Mouse (Mus musculus) heart, embryonic 13.5 days (tissue): ENCODE data around the gene Sh3gl3. TPM values are rescaled to one million over a fixed set of nuclear protein-coding genes. Genes with fewer than 3 reads are reported as not detected.

ENCODE experiments used
- ATAC-seq: fragments of 200-750 bp; cut with Nextera tagmentation; 2 replicates; pipeline ENCODE4 v1.8.0; 2017; ENCODE audit warnings: moderate TSS enrichment; ENCODE audit not compliant: insufficient number of reproducible peaks, low FRiP score, low TSS enrichment; ENCODE audit errors: extremely low read depth
- H3K27ac ChIP-seq: fragments of 300-500 bp; sonication (generic); replicated peaks from 2 replicates; pipeline ENCODE4 v1.5.1; 2015; ENCODE audit warnings: moderate library complexity, mild to moderate bottlenecking, inconsistent platforms
- H3K27me3 ChIP-seq: fragments of 300-500 bp; sonication (generic); replicated peaks from 2 replicates; pipeline ENCODE4 v1.6.1; 2015; ENCODE audit warnings: mild to moderate bottlenecking, inconsistent platforms
- H3K36me3 ChIP-seq: fragments of 300-500 bp; sonication (generic); 2 replicates; pipeline ENCODE4 v1.6.1; 2015; ENCODE audit warnings: mild to moderate bottlenecking, inconsistent platforms
- H3K4me1 ChIP-seq: fragments of 300-500 bp; sonication (generic); 2 replicates; pipeline ENCODE4 v1.6.1; 2015; ENCODE audit warnings: inconsistent platforms
- H3K4me2 ChIP-seq: fragments of 300-500 bp; sonication (generic); 2 replicates; pipeline ENCODE4 v1.6.1; 2015; ENCODE audit warnings: inconsistent platforms, mild to moderate bottlenecking, moderate library complexity
- H3K4me3 ChIP-seq: fragments of 300-500 bp; sonication (generic); 2 replicates; pipeline ENCODE4 v1.5.1; 2015; ENCODE audit warnings: moderate library complexity, mild to moderate bottlenecking, inconsistent platforms
- H3K9ac ChIP-seq: fragments of 300-500 bp; sonication (generic); 2 replicates; pipeline ENCODE4 v1.6.1; 2015; ENCODE audit warnings: inconsistent platforms, mild to moderate bottlenecking, moderate library complexity
- H3K9me3 ChIP-seq: fragments of 300-500 bp; sonication (generic); 2 replicates; pipeline ENCODE4 v1.6.1; 2016; ENCODE audit warnings: inconsistent platforms
- WGBS: fragments of 180-500 bp; shearing (Covaris S2); methylation state at CpG from one replicate; pipeline ENCODE4 v1.1.7; 2015; ENCODE audit warnings: mixed read lengths; 5-methylcytosine and 5-hydroxymethylcytosine counted together
- polyA plus RNA-seq: library from polyadenylated mRNA; unstranded; fragments of >200 nt; fragmentation: Nextera tagmentation; extraction: Ambion mirVana; gene quantifications from 2 replicates; pipeline ENCODE4 v1.2.1, GENCODE M21; 2015

Sh3gl3 gene
- polyA plus RNA-seq, 1 experiment from 2014 or later: 5.4 TPM

DNA sequence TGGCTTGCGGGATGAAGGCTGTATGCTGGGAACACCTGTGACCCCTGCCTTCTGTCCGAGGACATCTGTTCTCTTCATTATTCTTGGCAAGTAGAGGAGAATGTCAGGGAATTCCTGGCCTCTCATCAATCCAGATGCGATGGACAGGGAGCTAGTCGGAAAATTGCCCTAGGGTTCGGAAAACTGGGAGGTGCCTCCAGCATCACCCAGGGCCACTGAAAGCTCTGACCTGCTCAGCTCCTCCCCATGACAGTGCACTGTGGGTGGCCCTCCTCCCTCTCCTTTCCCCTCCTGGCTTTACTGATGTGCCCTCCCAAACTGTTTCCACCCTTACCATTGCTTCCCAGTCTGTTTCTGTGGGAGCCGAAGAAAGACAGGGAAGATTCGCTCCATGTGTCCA is 29.5 kb downstream of the Sh3gl3 start:
- 67% methylated on average over 7 of the region's 7 CpGs for WGBS
- no peak for ATAC-seq
- H3K27me3 ChIP-seq: no peaks in the 10 kb centered on the region
- H3K27ac ChIP-seq: no peak overlapping the region
- no peak overlapping the region for H3K9ac ChIP-seq
- peaks cover 10% of the 10 kb centered on the region for H3K4me1 ChIP-seq
- no peaks in the 10 kb centered on the region for H3K9me3 ChIP-seq
- no peaks in the 10 kb centered on the region for H3K36me3 ChIP-seq
- H3K4me3 ChIP-seq: no peak overlapping the region
- no peak overlapping the region for H3K4me2 ChIP-seq

GRCm38 (mm10) chr7:82204014-82204784 is 30.6 kb downstream of the Sh3gl3 start:
- Histone ChIP-seq H3K4me2 (0 out of 2 replicates have a peak overlapping the region, but pooled peaks have one; percentile 4), H3K36me3 (no peaks in the 10 kb centered on the region), H3K9me3 (no peaks in the 10 kb centered on the region), H3K9ac (no peak overlapping the region), H3K4me3 (no peak overlapping the region), H3K27ac (peak overlapping the region; percentile 24; the same call in 1 of the 2 replicates), H3K27me3 (no peaks in the 10 kb centered on the region), H3K4me1 (peaks cover 10% of the 10 kb centered on the region)
- WGBS: 45% methylated on average over 12 of the region's 12 CpGs
- no peak for ATAC-seq

DNA sequence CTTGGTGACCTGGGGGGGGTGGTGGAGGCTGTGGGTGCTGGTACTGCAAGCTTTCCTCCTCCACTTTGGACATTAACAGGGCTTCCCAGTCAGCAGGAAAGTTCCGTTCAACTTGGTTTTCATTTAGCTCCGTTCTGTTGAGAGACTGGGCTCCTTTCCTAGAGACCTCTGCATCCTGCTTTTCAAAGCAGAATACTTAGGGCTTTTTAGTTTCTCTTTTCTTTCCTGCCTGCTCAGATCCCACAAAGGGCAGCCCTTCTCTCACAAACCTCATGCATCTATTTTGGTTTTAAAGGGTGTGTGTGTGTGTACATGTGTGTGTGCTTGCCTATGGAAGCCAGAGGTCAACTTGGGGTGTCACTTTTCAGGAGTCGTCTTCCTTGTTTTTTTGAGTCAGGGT is 31.3 kb downstream of the Sh3gl3 start:
- Histone ChIP-seq H3K36me3 (no peaks in the 10 kb centered on the region), H3K27me3 (no peaks in the 10 kb centered on the region), H3K4me3 (no peak overlapping the region), H3K9me3 (no peaks in the 10 kb centered on the region), H3K27ac (peak overlapping the region; percentile 36; the same call in 1 of the 2 replicates), H3K9ac (no peak overlapping the region), H3K4me2 (no peak overlapping the region), H3K4me1 (peaks cover 10% of the 10 kb centered on the region)
- ATAC-seq: no peak
- WGBS: 72% methylated on average over 3 of the region's 3 CpGs

DNA sequence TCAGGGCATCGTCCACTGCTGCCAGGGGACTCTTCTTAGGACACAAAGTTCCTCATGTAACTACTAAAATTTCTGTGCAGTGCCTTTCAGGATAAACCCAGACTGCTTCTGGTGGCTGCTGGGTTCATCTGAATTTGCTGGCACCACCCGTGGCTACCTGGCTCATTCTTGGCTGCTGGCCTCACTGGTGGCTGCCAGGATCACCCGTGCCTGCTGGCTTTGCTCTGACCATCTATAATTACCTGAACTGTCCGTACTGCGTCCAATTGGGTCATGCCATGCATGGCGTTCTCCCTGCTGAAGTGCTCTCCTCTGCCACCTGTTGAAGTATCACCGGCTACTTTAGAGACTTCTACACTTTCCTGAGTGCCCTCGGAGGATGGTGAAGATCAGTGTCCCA is 33.1 kb downstream of the Sh3gl3 start:
- ATAC-seq: no peak
- H3K9ac ChIP-seq: no peak overlapping the region
- no peak overlapping the region for H3K4me3 ChIP-seq
- 78% methylated on average over 8 of the region's 8 CpGs for WGBS
- no peak overlapping the region for H3K27ac ChIP-seq
- H3K9me3 ChIP-seq: no peaks in the 10 kb centered on the region
- H3K4me2 ChIP-seq: no peak overlapping the region
- H3K27me3 ChIP-seq: no peaks in the 10 kb centered on the region
- H3K36me3 ChIP-seq: no peaks in the 10 kb centered on the region
- H3K4me1 ChIP-seq: peaks cover 10% of the 10 kb centered on the region

DNA sequence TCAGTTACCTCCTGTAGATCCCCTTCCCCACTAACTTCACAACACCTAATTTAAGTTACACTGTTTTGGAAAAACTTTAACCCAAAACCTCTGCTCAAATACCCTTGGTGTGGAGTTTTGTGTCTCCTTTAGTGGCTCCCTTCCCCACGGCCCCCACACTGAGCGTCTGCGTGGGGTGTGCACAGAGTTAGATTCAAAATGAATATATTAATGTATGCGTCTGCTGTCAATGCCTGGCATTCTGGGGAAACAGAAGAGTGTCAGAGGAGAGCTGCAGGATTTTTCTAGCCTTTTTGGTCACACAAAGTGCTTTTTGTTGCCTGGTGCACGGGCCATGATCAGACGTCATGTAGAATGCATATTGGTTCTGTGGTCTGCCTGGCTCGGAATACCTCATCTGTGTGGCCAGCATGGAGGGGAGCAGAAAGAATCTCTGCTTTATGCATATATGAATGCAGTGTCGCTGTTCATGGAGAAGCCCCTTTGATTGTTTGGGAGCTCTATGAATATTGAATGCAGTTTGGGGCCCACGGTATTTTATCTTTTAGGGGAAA is 47.8 kb downstream of the Sh3gl3 start:
- ATAC-seq: no peak
- Histone ChIP-seq H3K36me3 (no peaks in the 10 kb centered on the region), H3K4me1 (no peaks in the 10 kb centered on the region), H3K4me2 (no peak overlapping the region), H3K9ac (no peak overlapping the region), H3K4me3 (no peak overlapping the region), H3K27me3 (peaks cover 6% of the 10 kb centered on the region; the same call in 1 of the 2 replicates), H3K9me3 (no peaks in the 10 kb centered on the region), H3K27ac (no peak overlapping the region)
- 81% methylated on average over 9 of the region's 9 CpGs for WGBS

GRCm38 (mm10) chr7:82223906-82224846 is 50.5 kb downstream of the Sh3gl3 start:
- Histone ChIP-seq H3K27ac (no peak overlapping the region), H3K36me3 (no peaks in the 10 kb centered on the region), H3K9ac (no peak overlapping the region), H3K4me3 (no peak overlapping the region), H3K27me3 (peaks cover 6% of the 10 kb centered on the region; the same call in 1 of the 2 replicates), H3K4me2 (no peak overlapping the region), H3K9me3 (no peaks in the 10 kb centered on the region), H3K4me1 (no peaks in the 10 kb centered on the region)
- WGBS: 27% methylated on average over 10 of the region's 10 CpGs
- no peak for ATAC-seq

GRCm38 (mm10) chr7:82233201-82233600 is 59.6 kb downstream of the Sh3gl3 start:
- no peak overlapping the region for H3K27ac ChIP-seq
- 66% methylated on average over 7 of the region's 7 CpGs for WGBS

GRCm38 (mm10) chr7:82234010-82234897 is 60.6 kb downstream of the Sh3gl3 start:
- Histone ChIP-seq H3K36me3 (no peaks in the 10 kb centered on the region), H3K27ac (peak overlapping the region; percentile 48), H3K27me3 (no peaks in the 10 kb centered on the region), H3K4me1 (peaks cover 22% of the 10 kb centered on the region), H3K4me3 (no peak overlapping the region), H3K9me3 (no peaks in the 10 kb centered on the region), H3K9ac (no peak overlapping the region), H3K4me2 (no peak overlapping the region)
- peak; percentile 31; the same call in 1 of the 2 replicates for ATAC-seq
- WGBS: 32% methylated on average over 11 of the region's 11 CpGs

More at GRCm38 (mm10) chr7:82233201-82233600, 59.6 kb downstream of the Sh3gl3 start:
- H3K4me1 ChIP-seq: peaks cover 22% of the 10 kb centered on the region
- H3K4me2 ChIP-seq: no peak overlapping the region
- ATAC-seq: no peak
- no peak overlapping the region for H3K9ac ChIP-seq
- H3K9me3 ChIP-seq: no peaks in the 10 kb centered on the region
- H3K4me3 ChIP-seq: no peak overlapping the region
- no peaks in the 10 kb centered on the region for H3K36me3 ChIP-seq
- H3K27me3 ChIP-seq: no peaks in the 10 kb centered on the region

DNA sequence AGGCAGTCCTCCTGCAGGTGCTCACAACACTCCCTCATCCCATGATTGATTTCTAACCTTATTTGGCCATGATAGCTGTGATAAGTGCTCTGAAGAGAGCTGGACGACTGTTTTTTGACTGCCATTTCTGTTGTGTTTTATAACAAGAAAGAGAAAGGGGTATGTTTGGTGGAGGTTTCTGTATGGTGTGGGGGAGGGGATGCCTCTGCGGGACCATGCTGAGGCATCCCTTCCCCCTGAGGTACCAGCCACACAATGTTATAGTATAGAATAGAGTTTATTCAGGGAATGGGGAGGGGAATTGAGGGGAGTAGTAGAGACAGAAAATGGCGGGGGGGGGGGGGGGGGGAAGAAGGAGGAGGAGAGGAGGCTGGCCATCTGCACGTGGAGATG is 61.3 kb downstream of the Sh3gl3 start:
- ATAC-seq: no peak
- 17% methylated on average over 3 of the region's 4 CpGs for WGBS
- H3K27ac ChIP-seq: peak overlapping the region; percentile 48

GRCm38 (mm10) chr7:82235486-82235885 is 61.8 kb downstream of the Sh3gl3 start:
- Histone ChIP-seq H3K4me3 (no peak overlapping the region), H3K9ac (no peak overlapping the region), H3K9me3 (no peaks in the 10 kb centered on the region), H3K4me2 (no peak overlapping the region), H3K4me1 (peaks cover 22% of the 10 kb centered on the region), H3K27ac (no peak overlapping the region), H3K36me3 (no peaks in the 10 kb centered on the region), H3K27me3 (no peaks in the 10 kb centered on the region)
- no peak for ATAC-seq
- 61% methylated on average over 9 of the region's 9 CpGs for WGBS

More for the DNA sequence above, 61.3 kb downstream of the Sh3gl3 start:
- Histone ChIP-seq H3K9ac (no peak overlapping the region), H3K4me3 (no peak overlapping the region), H3K36me3 (no peaks in the 10 kb centered on the region), H3K27me3 (no peaks in the 10 kb centered on the region), H3K9me3 (no peaks in the 10 kb centered on the region), H3K4me1 (peaks cover 22% of the 10 kb centered on the region), H3K4me2 (no peak overlapping the region)
